Mouse (Mus musculus) common myeloid progenitor, adult 5-6 weeks (primary cell): ENCODE data around the gene Uncx. TPM values are rescaled to one million over a fixed set of nuclear protein-coding genes. Genes with fewer than 3 reads are reported as not detected.
"Not testable (repeated sequence)": the region's sequence is repeated elsewhere in the genome, so short reads cannot be mapped to it uniquely, and the experiment has no call there.

Source experiments
- ATAC-seq: replicated peaks from 2 replicates; pipeline ENCODE4 v1.8.0; 2016; ENCODE audit warnings: low read depth, mild to moderate bottlenecking, moderate TSS enrichment, inconsistent platforms; ENCODE audit not compliant: poor library complexity, severe bottlenecking
- total RNA-seq: library from RNA; stranded (forward); fragments of 200-1000, 187-1606 nt; gene quantifications from 2 replicates; pipeline ENCODE4 v1.2.3, GENCODE M21; 2017

The Uncx gene
- total RNA-seq, 1 experiment from 2014 or later: not detected

DNA sequence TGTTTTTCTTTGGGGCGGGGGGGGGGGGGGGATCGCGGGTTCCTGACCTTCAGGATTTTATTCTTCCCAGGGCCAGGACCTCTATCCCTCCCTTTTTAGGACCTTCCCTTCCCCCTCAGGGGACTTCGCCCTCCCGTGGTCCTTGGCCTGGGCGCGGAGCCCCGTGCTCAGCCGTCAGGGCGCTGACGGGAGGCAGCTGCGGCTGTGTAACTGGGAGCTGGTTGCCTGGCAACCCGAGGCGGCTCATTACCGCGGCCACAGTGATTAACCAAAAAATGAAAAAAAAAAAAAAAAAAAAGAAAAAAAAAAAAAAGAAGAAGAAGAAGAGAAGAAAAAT, 15.1 kb downstream of the Uncx start:
- peak; percentile 57; the same call in 1 of the 2 replicates for ATAC-seq

DNA sequence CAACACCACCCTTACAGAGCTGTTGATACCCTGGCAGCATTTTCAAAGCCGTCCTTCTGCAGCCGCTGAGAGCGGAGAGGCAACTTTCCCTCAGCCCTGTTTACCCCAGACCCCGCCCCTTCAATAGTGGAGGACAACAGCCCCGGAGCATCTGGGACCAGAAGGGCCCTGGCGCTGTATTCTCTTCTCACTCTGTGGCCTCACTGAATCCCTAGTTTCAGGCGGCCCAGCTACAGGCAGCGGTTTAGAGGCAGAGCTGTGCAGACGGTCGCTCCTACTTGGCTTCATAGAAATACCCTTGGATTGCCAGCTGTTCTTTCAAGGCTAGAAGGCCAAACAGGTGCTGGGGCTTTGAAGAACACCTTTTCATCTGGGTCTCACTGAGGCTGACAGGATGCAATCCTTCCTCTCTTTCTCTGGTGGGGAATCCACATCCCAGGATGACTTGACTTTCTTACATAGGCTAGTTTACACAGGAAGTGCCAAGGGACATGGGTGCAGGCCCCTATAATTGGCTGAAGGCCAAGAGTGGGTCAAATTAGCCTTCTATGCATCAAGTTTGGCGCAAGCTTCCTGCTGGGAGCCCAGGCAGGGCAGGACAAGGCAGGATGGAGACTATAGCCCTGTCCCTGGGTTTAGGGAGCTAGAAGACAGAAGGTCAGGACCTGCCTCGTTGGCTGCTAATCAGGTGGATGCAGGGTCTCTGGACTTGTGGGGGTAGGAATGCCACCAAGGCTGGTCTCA, 15.8 kb downstream of the Uncx start:
- ATAC-seq: no peak

DNA sequence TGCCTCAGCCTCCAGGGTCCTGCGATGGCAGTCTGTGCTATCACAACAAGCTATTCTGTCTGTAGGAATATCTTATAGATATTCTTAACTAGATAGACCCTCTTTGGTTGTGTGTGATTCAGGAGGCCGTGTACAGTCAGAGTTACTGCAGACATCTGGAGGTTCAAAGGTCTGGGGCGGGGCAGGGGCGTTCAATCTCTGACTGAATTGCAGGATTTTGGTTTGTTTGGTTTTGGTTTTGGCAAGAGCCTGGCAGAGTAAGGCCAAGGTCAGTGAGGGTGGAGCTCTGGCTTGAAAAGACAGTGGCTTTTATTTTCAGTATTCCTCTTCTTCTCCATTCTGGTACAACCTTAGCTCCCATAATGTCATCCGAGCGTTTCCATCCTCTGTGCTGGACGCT, 16.5 kb downstream of the Uncx start:
- no peak for ATAC-seq

DNA sequence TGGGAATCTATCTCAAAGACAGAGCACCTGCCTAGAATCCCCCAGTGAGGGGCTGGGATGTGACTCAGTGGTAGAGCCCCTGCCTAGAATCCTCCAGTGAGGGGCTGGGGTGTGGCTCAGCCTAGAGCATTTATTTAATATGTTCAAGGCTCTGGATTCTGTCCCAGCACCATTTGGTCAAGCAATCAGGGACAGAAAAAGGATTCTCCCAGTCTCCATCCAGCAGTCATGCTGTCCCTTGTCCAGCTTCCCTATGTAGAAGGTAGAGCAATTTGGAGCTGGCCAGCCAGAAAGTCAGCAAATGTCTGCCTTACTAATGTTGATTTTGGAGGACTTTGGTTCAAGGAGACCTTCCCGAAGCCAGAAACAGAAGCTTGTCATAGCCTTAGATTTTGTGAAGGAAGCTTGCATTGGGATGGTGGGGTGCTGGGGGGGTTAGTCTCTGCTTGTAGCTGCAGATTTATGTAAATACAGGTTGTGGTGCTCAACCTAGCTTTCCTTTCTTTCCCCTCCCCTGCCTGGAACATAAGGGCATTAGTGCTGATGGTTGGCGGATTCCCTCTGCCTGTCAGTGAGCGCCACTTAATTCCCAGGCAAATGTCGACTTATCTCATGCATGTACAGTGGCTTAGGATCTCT, 18.2 kb downstream of the Uncx start:
- ATAC-seq: no peak

DNA sequence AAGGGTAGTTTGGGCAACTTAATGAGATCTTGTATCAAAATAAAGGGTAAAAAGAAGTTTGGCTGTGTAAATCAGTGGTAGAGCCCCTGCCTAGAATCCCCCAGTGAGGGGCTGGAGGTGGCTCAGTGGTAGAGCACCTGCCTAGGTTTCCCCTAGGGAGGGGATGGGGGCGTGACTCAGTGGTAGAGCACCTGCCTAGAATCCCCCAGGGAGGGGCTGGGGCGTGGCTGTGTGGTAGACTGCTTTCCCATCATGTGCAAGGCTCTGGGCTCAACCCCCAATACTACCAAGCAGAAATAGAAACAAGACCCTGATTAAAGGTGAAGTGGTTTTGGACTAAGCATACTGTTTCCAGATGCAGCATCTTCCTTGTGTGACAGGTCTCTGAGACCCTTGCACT, 21.4 kb downstream of the Uncx start:
- ATAC-seq: no peak

DNA sequence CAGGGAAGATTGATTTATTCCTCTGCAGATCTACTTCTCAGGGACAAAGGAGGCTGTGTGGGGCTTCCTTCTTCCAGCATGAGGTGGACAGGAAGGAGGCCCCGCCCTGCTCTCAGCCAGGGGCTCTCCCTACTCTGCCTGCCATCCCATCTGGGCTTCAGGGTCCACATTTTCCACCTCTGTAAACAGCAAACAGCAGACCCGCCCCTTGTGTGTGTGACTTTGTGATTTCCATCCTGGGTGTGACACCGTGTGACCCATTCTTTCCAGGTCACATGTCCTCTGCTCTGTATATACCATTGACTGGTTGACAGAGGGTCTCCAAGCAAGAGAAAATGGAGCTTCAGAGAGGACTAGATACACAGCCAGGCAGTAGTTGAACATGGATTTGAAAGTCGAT, 22.2 kb downstream of the Uncx start:
- ATAC-seq: no peak

DNA sequence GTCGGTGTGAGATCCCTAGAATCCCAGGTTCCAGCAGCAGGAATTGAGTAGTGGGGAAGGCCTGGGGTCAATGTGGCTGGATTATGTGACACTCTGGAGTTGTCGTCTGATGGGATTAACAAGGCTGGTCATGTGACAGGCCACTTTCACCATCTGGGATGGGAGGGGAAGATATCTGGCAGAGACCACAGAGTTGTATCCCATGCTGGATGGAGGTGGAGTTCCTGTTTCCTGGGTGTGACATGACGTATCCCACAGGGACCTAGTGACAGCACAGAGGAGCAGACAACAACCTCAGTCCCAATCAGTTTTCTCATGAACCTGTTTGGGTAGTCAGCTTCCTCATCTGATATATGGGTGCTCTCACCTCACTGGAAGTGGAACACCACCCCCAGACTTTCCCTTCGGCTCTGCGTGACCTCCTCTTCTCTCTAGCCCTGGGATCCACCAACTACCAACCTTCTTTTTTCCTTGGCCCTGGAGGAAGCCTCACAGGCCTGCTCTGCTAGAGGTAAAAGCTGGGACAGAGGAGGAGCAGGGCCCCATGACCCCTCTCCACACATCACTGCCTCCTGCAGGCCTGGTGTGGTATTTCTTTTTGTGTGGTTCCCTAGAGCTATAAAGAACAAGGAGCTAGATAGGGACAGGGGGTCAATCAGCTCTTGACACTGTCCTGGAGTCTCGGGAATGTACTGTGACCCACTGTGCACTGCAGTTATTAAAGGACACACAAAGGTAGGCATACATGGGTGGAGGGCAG, 23.5 kb downstream of the Uncx start:
- ATAC-seq: 0 out of 2 replicates have a peak, but pooled peaks have one; percentile 32

DNA sequence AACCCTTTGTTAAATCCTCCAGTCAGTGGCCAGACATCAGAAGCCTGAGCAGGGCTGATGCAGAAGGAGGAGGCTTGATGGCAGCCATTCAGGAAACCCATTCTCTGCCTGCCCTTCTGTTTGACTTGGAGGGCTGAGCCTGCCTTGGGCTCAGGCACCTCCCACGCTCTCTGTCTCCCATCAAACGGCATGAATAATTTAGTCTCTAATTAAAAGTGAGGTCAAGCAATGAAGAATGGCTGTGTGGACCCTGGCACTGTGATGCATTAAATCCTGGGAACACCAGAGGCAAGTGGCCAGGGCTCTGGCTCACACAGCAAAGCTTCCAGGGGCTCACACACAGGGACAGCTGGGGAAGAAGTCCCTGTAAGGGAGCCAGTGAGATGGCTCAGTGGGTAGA, 24.8 kb downstream of the Uncx start:
- ATAC-seq: no peak

DNA sequence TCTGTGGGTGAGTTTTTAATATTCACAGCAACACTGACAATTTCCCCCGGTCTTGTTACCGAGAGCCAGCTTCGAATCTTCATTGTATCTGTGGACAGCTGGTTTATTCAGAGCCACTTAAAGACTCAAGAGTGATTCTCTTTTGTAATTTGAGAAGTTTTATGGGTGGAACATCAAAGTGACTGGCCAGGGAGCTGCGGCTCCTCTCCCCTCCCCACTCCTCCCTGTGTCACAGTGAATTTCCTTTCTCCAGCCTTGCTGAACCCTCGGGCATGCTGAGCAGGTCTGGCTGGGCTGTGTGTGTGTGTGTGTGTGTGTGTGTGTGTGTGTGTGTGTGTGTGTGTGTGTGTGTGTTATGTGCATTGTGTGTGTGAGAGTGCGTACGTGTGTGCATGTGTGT, 29.2 kb downstream of the Uncx start:
- no peak for ATAC-seq

DNA sequence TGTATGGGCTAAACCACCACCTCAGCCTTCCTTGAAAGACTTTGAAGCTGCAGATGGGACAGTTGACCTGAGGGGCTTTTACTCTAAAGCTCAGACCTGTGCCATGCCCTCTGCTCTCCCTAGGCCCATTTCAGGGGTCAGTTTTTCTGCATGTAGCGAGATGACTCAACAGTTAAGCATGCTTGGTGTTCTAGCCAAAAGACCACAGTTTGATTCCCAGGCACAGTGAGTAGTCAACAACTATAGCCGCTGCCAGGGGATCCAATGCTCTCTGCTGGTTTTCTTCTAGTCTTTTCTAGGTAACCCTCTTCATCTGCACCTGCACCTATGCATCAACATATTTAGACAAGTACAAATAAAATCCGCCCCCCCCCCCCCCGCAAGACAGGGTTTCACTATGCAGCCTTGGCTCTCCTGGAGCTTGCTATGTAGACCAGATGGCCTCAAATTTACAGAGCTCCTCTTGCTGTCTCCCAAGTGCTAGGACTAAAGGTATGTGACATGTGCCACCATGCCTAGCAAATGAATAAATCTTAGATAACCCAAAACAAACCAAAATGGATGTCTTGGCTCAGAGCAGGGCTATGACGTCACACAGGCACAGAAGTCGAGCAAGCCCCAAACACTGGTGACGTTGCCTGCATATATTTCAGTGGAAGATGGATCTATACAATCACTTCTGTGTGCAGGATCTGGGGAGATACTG, 30.5 kb downstream of the Uncx start:
- no peak for ATAC-seq

DNA sequence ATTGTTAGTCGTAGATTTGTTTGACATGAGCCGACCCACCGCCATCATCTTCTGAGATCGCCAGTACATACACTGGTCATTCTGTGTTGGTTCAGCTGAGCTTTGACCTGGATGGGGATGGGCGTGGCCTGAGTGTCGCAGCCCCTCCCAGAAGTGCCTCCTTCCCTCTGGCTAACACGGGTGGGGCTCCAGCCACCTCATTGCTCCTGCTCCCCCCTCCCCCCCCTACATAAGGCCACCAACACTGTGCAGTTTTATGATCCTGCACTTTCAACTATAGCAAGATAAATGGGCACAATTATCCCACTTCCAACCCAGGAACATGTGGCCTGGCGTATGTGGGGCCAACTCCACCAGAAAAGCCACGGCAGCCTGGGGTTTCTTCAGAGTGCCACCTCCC, 31.8 kb downstream of the Uncx start:
- no peak for ATAC-seq

DNA sequence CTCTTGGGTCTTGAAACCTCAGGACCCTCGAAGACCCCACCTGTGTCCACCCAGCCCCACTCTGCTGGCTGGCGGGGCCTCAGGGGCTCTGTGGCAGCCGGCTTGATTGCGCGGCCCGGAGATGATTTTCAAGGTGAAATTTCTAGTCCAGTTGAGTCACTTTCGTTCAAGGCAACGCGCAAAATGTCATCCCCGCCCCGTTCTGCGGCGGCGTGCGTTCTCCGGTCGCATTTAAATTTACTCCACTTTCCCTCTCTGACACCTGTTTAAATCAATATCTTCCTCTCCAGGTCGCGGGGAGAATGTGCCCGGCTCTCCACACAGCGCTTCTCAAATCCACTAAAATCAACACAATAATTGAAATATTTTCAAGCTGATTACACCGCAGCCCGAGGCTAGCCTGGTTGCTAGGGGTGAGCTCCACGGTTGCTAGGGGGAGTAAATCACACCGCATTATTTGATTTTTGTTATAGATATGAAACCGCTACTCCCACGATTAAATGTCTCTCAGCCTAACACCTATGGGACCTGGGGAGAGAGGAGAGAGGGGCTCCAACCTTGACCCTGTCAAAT, 37.0 kb downstream of the Uncx start:
- ATAC-seq: no peak

DNA sequence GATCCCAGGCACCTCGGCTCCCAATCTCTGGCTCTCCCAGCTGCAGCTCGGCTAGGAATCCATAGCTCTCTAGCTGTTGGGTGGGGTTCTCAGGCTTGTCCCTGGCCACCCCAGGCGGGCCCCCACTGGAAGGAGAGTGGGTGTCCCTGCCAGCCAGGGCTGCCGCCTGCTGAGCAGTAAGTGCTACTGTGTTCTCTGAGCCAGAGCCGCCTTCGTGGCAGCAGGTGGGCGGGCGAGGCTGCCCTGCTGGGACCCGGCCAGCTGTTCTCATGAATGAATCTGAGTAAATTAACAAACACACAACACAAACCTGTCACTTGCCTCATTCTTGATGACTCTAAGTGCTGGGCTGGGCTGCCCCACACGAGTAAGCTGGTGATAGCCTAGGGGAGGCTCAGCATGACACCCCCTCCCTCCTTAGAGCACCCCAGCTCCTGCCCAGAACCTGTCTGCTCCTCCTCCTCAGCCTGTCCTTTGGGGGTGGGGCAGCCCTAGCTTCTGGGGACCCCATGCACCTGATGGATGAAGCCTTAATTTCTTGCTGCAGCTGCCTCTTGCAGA, 38.1 kb downstream of the Uncx start:
- no peak for ATAC-seq

DNA sequence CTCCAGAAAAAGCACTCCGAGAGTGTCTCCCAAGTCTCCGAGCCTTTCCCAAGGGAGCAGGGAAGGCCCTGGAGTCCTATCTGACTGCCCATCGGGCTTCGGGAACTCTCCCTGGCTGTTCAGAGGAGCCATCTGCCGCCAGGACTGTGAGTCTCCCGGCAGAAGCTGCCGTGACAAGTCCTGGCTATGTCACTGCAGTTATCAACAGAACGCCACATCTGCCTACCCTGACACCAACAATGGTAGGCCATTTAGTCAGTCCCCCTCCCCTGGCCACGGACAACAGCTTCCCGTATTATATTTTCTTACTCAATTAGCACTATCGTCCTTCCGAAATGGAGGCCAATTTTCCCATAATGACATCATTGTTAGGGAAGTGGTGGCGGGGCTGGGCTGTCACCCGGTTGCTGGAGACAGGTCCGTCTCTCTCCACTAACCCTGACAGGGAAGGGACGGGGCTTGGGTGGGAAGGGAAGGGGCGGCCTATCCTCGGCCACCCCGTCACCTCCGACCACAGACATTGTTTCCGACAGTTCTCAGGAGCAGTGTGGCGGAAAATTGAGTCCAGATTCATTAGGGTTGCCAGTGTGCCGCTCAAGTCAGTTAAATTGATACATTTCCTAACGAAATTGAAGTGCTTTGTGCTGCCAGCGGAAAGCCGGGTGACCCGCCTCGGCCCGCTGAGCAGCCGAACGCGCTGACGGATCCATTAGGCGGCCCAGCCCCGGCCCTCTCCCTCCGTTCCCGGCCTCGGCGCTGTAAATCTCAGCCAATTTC, 41.9 kb downstream of the Uncx start:
- ATAC-seq: no peak

DNA sequence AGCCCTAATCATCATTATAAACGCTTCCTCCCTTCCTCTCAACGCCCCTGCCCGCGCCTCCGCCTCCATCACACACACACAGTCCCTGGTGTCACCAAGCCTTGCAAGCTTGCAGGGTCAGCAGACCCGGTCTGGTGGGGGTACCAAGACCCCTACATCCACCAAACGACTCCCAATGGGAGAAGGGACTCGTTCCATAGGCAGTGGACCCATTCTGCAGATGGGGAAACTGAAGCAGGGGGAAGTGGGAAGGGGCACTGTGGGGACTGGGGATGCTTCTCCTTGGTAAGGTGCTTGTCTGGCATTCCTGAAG, 42.4 kb downstream of the Uncx start:
- ATAC-seq: no peak

DNA sequence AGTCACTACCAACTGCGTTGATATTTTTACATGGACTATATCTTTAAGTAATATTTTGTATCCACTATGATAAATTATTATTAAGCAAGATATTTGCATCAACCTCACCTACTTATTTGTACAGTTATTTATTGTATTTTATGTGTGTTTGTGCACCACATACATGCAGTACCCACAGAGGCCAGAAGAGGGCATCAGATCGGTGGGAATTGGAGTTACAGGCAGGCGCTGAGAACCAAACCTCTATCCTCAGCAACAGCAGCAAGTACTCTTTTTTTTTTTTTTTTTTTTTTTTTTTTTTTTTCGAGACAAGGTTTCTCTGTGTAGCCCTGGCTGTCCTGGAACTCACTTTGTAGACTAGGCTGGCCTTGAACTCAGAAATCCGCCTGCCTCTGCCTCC, 44.2 kb downstream of the Uncx start:
- not testable (repeated sequence) for ATAC-seq

DNA sequence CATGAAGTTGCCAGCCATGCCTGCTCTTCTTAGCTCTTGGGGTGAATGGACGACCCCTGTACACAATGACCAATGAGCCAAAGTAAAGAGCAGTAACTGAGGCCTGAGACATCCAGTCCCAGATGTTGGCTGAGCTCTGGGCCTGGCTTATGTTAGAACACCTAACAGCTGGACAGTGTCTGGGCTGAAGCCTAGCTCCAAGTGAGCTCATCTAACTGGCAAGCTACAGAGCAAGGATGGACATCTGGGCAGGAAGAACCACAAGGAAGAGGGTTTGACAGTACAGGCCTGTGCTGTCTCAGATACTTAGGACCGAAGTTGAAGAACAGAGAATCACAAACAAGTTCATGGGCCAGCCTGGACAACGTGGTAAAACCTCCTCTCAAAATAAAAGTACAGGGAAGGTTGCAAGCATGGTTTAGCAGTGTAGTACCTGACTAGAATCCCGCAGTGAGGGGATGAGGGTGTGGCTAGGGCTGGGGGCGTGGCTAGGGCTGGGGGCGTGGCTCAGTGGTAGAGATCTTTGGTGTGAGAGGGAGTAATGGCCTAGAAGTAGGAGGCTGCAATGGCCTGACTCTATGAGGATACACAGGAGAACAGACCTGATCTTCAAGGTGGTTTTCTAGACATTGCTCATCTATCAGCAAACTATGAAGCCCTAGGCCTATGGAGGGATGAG, 47.5 kb downstream of the Uncx start:
- ATAC-seq: not testable (repeated sequence)

DNA sequence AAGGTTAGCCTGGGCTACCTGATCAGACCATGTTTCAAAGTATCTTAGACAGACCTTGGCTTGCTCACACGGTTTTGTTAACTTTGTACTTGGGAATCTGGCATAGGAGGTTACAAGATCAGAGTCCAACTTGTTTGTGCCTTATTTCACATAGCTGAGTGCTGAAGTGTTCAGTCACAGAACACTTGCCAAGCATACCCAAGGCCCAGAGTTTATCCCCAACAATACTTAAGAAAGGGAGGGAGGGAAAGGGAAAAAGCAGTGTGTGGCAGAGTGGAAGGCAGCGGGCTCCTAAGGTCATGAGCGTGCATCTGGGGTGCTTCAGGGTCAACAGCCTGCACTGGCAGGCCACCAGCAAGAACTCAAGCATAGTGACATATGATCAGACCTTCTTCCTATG, 48.7 kb downstream of the Uncx start:
- no peak for ATAC-seq

DNA sequence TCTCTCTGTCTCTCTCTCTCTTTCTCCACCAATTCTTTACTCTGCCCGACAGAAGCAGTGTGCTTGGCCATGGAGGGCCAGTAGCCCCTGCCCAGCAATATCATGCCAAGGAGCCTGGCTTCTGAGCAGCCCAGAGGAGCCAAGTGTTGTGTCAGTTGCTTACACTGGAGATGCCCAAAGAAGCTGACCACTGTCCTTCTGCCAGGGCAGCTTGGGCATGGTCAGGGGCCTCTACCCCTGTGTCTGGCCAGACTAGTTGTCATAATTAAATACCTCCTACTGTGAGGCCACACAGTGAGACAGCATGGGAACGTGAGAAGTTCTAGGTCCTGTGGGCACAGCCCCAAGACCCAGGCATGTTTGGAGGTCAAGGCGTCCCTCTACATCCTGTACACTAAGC, 49.6 kb downstream of the Uncx start:
- no peak for ATAC-seq
